Mouse (Mus musculus): Measurements from ENCODE around the gene Syt11.
"Not testable (repeated sequence)": the region's sequence is repeated elsewhere in the genome, so short reads cannot be mapped to it uniquely, and the experiment has no call there.

The Syt11 gene

DNA sequence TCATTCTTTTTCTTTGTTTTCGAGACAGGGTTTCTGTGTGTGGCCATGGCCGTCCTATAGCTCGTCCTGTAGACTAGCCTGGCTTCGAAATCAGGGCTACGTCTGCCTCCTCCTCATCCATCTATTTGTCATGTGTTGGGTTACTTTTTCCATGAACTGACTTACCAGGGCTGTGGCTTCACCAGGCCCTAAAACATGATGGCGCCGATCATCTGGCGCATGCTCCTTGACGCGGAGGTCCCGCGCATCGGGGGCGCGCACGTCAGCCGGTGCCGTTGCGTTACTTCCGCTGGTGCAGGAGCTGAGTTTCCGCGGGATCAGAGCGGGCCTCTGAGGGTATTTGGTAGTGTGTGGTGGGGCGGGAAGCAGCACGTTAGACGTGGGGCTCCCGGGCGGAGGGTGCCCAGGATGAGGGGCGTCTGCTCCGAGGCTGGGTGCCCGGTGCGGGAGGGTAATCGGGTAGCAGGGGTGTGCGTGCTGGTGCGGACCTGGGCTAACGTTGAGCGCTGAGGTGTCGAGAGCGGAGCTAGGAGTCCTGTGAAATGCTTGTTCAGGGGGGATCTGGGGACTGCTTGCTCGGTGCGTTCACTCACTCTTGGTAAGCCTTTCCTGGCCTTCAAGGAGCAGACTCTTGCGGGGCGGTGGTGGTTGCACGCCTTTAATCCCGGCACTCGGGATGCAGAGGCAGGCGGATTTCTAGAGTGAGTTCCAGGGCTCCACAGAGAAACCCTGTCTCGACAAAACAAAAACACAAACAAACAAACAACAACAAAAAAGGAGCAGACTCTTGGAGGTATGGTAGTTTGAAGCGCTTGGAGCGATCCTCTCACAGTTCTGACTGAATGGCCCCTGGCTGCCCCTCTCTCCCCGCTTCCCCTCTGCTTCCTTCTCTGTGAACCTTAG, at the start of gene Syt11:
Syt11 (minus strand) TSS at position 226 of the 903 bp plus-strand sequence.
- not testable (repeated sequence) for DNase-seq

DNA sequence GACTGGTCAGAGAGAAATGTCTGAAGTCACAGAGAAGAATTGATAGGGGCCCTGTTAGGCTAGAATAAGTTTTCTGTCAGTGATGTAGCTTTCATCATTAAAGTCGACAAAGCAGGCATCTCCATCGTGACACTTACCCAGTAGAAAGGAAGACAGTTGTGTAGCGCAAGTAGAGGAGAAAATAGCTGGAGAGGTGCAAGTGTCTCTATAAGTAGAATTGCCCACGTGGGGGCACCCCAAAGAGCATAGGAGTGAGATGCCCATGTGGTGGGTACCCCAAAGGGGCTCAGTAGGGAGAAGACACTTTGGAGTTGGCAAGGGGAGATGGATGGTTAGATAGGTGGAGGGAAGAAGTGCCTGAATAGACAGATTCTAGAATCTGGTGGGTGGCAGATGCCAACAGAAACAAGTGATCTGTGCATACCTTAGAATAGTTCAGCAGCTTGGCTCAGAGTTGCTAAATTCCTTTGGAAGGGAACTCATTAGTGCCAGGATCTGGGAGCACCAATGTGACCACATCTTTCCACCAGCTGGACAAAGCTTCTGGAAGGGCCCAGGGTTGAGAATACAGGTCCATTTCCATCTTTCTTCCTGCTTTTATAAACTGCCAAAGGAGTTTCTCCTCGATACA, 29.1 kb upstream of the Syt11 start:
- no peak for DNase-seq

- not testable (repeated sequence) for DNase-seq
These were observed 22.5 kb upstream of the Syt11 start for GRCm38 (mm10) chr3:88797507-88797906.

DNA sequence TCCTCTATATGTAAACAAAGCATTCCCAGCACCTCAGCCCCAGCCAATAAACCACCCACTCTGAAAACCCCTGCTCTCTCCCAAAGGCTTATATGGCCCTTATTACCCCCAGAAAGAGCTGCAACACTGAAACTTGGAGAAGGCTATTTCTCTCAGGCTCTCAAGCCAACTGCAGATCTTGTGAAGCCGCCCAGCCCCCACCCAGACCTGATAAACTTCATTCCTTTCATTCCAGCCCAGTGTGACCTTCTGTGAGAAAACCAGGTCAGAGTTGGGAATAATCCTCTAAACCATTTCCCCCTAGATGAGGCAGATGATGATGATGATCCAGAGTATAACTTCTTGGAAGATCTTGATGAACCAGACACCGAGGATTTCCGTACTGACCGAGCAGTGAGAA, 13.1 kb upstream of the Syt11 start:
- DNase-seq, result not testable (repeated sequence)

- not testable (repeated sequence) for DNase-seq
These were observed 11.8 kb upstream of the Syt11 start for GRCm38 (mm10) chr3:88786805-88787204.

DNA sequence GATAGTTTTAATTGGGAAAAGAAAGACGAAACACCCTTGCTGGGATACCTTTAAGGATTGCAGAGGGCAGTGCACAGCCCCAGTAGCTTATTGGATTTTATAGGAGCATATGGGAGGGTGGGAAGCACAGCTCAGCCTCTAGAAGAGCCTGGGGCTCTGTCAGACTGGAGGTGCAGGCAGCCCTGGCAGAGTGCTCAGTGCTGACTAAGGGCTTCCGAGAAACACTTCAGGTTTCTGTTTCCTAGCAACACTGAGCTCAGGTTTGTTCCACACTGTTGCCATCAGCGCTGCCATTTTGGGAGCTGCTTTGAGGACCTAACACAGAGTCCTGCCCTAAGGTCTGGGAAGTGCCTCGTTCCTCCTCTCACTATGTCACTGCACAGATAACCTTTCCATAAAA, 11.4 kb upstream of the Syt11 start:
- not testable (repeated sequence) for DNase-seq

DNA sequence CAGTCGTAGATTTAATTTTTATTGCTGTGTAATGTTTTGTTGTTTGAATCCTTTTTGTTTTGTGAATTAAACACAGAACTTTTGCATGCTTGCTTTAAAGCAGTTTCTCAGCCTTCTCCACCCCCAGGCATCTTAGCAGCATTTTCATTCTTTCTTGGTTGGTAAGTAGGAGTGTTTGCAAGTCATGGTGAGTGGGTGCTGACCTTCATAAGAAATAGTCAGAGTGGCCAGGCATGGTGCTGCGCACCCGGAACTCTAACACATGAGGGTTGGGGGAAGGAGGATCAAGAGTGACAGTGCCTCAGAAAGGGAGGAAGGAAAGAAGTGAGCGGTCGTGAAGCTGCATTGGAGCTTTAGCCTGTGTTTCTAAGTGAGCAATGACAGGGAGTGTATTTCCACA, 9.9 kb upstream of the Syt11 start:
- no peak for DNase-seq

- not testable (repeated sequence) for DNase-seq
These were observed 1.8 kb downstream of the Syt11 start for GRCm38 (mm10) chr3:88773163-88773562.

GRCm38 (mm10) chr3:88772399-88772798, 2.6 kb downstream of the Syt11 start:
- DNase-seq, result peak; percentile 89 to 91

DNA sequence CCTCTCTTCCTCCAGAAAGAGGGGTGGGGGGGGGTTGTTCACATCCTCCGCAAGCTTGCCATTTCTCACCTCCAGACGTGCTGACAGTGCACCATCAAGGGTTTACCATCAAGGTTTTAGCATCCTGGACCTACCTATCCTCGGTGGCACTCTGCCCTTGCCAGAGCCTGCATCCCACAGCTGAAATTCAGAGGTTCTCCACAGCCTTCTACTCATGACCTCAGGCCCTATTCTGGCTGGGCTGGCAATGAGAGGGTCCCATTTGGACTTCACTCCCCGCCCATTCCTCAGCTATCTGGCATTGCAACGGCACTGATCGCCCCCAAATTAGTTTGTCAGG, 3.1 kb downstream of the Syt11 start:
- DNase-seq, result not testable (repeated sequence)

- DNase-seq, result peak in 1 of 2 experiments; percentile 54
These were observed 3.6 kb downstream of the Syt11 start for GRCm38 (mm10) chr3:88771189-88771940.

- DNase-seq, result no peak
These were observed 12.5 kb downstream of the Syt11 start for GRCm38 (mm10) chr3:88762401-88762831.

DNA sequence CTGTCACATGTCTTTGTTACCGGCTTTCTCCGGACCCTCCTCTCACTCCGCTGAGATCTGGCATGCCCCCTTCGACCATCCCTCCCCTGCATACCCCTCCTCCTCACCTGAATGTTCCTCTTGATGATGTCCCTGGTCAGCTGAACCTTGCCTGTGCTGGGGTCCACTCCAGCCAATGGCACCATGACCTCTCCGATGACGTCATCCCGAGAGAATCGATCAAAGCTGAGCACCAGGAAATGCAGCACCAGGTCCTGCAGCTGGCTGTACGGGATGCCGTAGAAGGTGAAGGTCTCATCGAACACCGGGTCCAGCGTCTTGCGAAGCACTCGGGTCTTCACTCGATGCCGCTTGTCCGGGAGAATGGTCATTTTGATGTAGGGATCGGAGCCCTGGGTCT, 13.3 kb downstream of the Syt11 start:
- DNase-seq, result no peak

- peak; percentile 58 for DNase-seq
These were observed 16.9 kb downstream of the Syt11 start for GRCm38 (mm10) chr3:88758045-88758500.

DNA sequence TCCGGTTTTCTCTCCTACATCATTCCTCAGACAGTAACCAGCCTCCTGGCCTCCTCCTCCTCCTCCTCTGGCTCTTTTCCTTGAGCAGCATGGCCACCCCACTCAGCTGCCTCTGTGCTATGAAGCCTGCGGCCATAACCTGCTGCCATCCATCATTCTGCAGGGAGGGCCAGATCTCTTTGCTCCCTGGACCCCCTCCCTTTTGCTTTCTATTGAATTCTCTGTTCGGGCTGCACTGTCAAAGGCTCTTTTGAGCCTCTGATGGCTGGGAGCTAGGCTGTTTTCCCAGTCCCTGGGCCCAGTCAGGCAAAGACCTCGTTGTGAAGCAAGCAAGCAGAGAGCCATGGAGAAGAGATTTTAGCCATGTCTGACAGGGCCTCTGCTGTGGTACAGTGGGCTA, 18.7 kb downstream of the Syt11 start:
- DNase-seq, result no peak

- DNase-seq, result no peak
These were observed 19.4 kb downstream of the Syt11 start for GRCm38 (mm10) chr3:88755541-88755940.

DNA sequence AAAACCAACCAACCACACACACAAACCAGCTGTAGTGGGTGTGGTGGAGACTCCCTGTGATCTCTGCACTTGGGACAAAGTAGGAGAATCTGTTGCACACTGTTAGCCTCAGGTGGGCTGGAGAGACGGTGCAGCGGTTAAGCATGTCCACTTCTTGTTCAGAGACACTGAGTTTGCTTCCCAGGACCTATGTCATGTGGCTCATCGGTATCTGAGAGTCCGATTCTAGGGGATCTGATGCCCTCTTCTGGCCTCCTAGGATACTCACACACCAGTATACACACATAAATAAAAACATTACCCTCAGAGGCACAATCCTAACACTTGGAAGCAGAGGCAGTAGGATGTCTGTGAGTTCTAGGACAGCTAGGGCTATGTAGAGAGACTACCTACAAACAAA, 20.7 kb downstream of the Syt11 start:
- peak in 1 of 2 experiments; percentile 25 for DNase-seq

DNA sequence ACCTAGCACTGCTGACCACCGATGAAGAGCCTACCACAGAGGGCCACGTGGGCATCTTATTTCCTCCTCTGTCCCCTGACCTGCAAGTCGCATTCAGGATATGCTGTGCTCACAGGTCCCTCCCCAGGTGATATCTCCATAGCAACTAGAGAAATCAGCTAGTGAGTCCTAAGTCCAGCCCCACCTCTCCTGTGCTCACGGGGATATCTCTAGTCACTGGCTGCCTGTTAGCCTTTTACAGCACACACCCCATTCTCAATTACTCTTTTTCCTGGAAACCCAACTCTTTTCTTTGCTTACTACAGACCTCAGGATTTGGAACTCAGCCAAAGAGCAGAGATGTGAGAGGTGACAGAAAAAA, 28.1 kb downstream of the Syt11 start:
- DNase-seq, result no peak

GRCm38 (mm10) chr3:88746139-88746870, 28.7 kb downstream of the Syt11 start:
- DNase-seq, result no peak

- DNase-seq, result no peak
These were observed 29.4 kb downstream of the Syt11 start for GRCm38 (mm10) chr3:88745534-88745933.

DNA sequence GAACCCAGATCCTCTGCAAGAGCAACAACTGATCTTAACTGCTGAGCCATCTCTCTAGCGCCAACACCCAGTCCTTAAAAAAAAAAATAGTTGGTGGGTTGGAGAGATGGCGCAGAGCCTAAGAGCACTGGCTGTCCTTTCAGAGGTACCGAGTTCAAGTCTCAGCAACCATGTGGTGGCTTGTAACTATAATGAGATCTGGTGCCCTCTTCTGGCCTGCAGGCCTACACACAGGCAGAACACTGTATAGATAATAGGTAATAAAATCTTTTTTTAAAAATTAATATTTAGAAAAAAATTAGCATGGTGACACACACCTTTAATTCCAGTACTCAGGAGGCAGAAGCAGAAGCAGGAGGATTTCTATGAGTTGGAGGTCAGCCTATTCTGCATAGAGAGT, 34.8 kb downstream of the Syt11 start:
- DNase-seq, result no peak

- peak; percentile 64 to 82 for DNase-seq
These were observed 36.3 kb downstream of the Syt11 start for GRCm38 (mm10) chr3:88738641-88739040.

- no peak for DNase-seq
These were observed 38.4 kb downstream of the Syt11 start for GRCm38 (mm10) chr3:88736556-88736955.

Measured in kidney, postnatal 25 days (tissue).